Mouse (Mus musculus): ENCODE data around the gene Vwa7. TPM values are rescaled to one million over a fixed set of nuclear protein-coding genes. Genes with fewer than 3 reads are reported as not detected.

Gene Vwa7
- total RNA-seq, 1 experiment, result 0.31 TPM

- in situ Hi-C loops (cut with MboI; ENCODE audit: low sequenced_read_pairs in 2 of 2, unreplicated experiment in 2 of 2), result no loop called here
- peak within 1 kb of the TSS; percentile 63 to 64 for H3K4me3 ChIP-seq (ENCODE audit: insufficient read depth in 1 of 2, low read depth in 1 of 2, low read length in 2 of 2, poor library complexity in 1 of 2, severe bottlenecking in 1 of 2)
- TF ChIP-seq MAFK (IDR thresholded peaks at IDR 0.05; ENCODE audit: insufficient read depth, low read depth, low read length), result no peak
- no peak for TF ChIP-seq ZC3H11A (IDR thresholded peaks at IDR 0.05; ENCODE audit: borderline replicate concordance, low read depth, low read length)
- TF ChIP-seq HCFC1 (IDR thresholded peaks at IDR 0.05; ENCODE audit: borderline replicate concordance, insufficient read depth, low read length), result no peak
- no peak for TF ChIP-seq ZNF384 (IDR thresholded peaks at IDR 0.05; ENCODE audit: low read depth, low read length)
- TF ChIP-seq CHD2 (IDR thresholded peaks at IDR 0.05; ENCODE audit: low read depth, low read length), result no peak
- H3K9ac ChIP-seq (ENCODE audit: insufficient read depth, low read depth, low read length, poor library complexity, severe bottlenecking), result peak within 1 kb of the TSS; percentile 67
- no peaks in the 10 kb centered on the region for H3K9me3 ChIP-seq (ENCODE audit: control insufficient read depth, insufficient read depth, low read depth, low read length)
- H3K4me1 ChIP-seq (ENCODE audit: control insufficient read depth in 2 of 2, insufficient read depth in 2 of 2, low read length in 2 of 2, poor library complexity in 1 of 2), result peaks cover 6 to 32% of the 10 kb centered on the region in 2 experiments
- peaks cover 8% of the 10 kb centered on the region; the same call in 1 of the 2 replicates for H3K36me3 ChIP-seq (ENCODE audit: control insufficient read depth, insufficient read depth, low read length, poor library complexity, severe bottlenecking)
- H3K27ac ChIP-seq (ENCODE audit: insufficient read depth, low read depth, low read length, poor library complexity, severe bottlenecking), result peak within 1 kb of the TSS; percentile 85
- peak; percentile 77 for DNase-seq (ENCODE audit: low read depth, low spot score)
Measured at GRCm38 (mm10) chr17:35064951-35065947, 48.9 kb downstream of the Vwa7 start, which contains the start of gene Ly6g6c. Ly6g6c (plus strand) TSS chr17:35065388.

DNA sequence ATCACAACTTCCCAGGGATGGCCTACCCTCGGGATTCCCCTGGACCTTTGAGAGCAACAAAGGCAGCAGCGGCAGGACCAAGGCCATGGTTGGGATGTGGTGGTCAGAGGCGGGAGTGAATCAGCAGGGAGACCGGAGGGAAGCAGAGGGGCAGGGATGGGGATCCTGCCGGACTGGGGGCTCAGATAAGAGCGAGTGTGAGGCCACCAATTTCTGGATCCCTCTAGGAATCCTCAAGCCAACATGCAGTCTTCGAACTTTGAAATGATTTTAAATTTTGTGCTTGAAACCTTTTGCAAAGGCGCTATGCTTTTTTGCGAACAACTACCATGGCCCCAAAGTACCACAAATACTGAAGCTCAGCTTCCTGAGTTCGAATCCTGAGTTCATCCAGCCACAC, 49.7 kb downstream of the Vwa7 start, which contains the start of gene Mpig6b:
TSS of gene Mpig6b (minus strand) at position 101 of the 400 bp plus-strand sequence.
- DNase-seq (ENCODE audit: low read depth, low spot score), result no peak
- H3K4me1 ChIP-seq (ENCODE audit: control insufficient read depth in 2 of 2, insufficient read depth in 2 of 2, low read length in 2 of 2, poor library complexity in 1 of 2), result peaks cover 6 to 30% of the 10 kb centered on the region in 2 experiments
- H3K9me3 ChIP-seq (ENCODE audit: control insufficient read depth, insufficient read depth, low read depth, low read length), result no peaks in the 10 kb centered on the region
- peaks cover 4% of the 10 kb centered on the region; the same call in 1 of the 2 replicates for H3K36me3 ChIP-seq (ENCODE audit: control insufficient read depth, insufficient read depth, low read length, poor library complexity, severe bottlenecking)
- H3K9ac ChIP-seq (ENCODE audit: insufficient read depth, low read depth, low read length, poor library complexity, severe bottlenecking), result peak within 1 kb of the TSS; percentile 67
- peak within 1 kb of the TSS; percentile 63 to 64 for H3K4me3 ChIP-seq (ENCODE audit: insufficient read depth in 1 of 2, low read depth in 1 of 2, low read length in 2 of 2, poor library complexity in 1 of 2, severe bottlenecking in 1 of 2)
- in situ Hi-C loops (cut with MboI; ENCODE audit: low sequenced_read_pairs in 2 of 2, unreplicated experiment in 2 of 2), result no loop called here
- no peak for TF ChIP-seq CHD2 (IDR thresholded peaks at IDR 0.05; ENCODE audit: low read depth, low read length)
- no peak for TF ChIP-seq ZNF384 (IDR thresholded peaks at IDR 0.05; ENCODE audit: low read depth, low read length)
- no peak for TF ChIP-seq HCFC1 (IDR thresholded peaks at IDR 0.05; ENCODE audit: borderline replicate concordance, insufficient read depth, low read length)
- TF ChIP-seq MAFK (IDR thresholded peaks at IDR 0.05; ENCODE audit: insufficient read depth, low read depth, low read length), result no peak
- TF ChIP-seq ZC3H11A (IDR thresholded peaks at IDR 0.05; ENCODE audit: borderline replicate concordance, low read depth, low read length), result no peak
- H3K27ac ChIP-seq (ENCODE audit: insufficient read depth, low read depth, low read length, poor library complexity, severe bottlenecking), result peak within 1 kb of the TSS; percentile 85

GRCm38 (mm10) chr17:35068213-35068914, 52.0 kb downstream of the Vwa7 start:
- no peaks in the 10 kb centered on the region for H3K9me3 ChIP-seq (ENCODE audit: control insufficient read depth, insufficient read depth, low read depth, low read length)
- no peak overlapping the region for H3K27ac ChIP-seq (ENCODE audit: insufficient read depth, low read depth, low read length, poor library complexity, severe bottlenecking)
- H3K9ac ChIP-seq (ENCODE audit: insufficient read depth, low read depth, low read length, poor library complexity, severe bottlenecking), result no peak overlapping the region
- no peak for TF ChIP-seq MAFK (IDR thresholded peaks at IDR 0.05; ENCODE audit: insufficient read depth, low read depth, low read length)
- no peak for TF ChIP-seq ZC3H11A (IDR thresholded peaks at IDR 0.05; ENCODE audit: borderline replicate concordance, low read depth, low read length)
- no peak for TF ChIP-seq HCFC1 (IDR thresholded peaks at IDR 0.05; ENCODE audit: borderline replicate concordance, insufficient read depth, low read length)
- TF ChIP-seq CHD2 (IDR thresholded peaks at IDR 0.05; ENCODE audit: low read depth, low read length), result no peak
- TF ChIP-seq ZNF384 (IDR thresholded peaks at IDR 0.05; ENCODE audit: low read depth, low read length), result no peak
- in situ Hi-C loops (cut with MboI; ENCODE audit: low sequenced_read_pairs in 2 of 2, unreplicated experiment in 2 of 2), result no loop called here
- H3K36me3 ChIP-seq (ENCODE audit: control insufficient read depth, insufficient read depth, low read length, poor library complexity, severe bottlenecking), result no peaks in the 10 kb centered on the region
- H3K4me3 ChIP-seq (ENCODE audit: insufficient read depth in 1 of 2, low read depth in 1 of 2, low read length in 2 of 2, poor library complexity in 1 of 2, severe bottlenecking in 1 of 2), result no peak overlapping the region
- no peak for DNase-seq (ENCODE audit: low read depth, low spot score)
- peaks cover 8 to 23% of the 10 kb centered on the region in 2 experiments; a peak in 3 of 4 replicates for H3K4me1 ChIP-seq (ENCODE audit: control insufficient read depth in 2 of 2, insufficient read depth in 2 of 2, low read length in 2 of 2, poor library complexity in 1 of 2)

GRCm38 (mm10) chr17:35070556-35071229, 54.3 kb downstream of the Vwa7 start:
- no peaks in the 10 kb centered on the region for H3K9me3 ChIP-seq (ENCODE audit: control insufficient read depth, insufficient read depth, low read depth, low read length)
- H3K4me3 ChIP-seq (ENCODE audit: insufficient read depth in 1 of 2, low read depth in 1 of 2, low read length in 2 of 2, poor library complexity in 1 of 2, severe bottlenecking in 1 of 2), result no peak overlapping the region
- H3K36me3 ChIP-seq (ENCODE audit: control insufficient read depth, insufficient read depth, low read length, poor library complexity, severe bottlenecking), result no peaks in the 10 kb centered on the region
- H3K4me1 ChIP-seq (ENCODE audit: control insufficient read depth in 2 of 2, insufficient read depth in 2 of 2, low read length in 2 of 2, poor library complexity in 1 of 2), result peaks cover 9 to 16% of the 10 kb centered on the region in 2 experiments; a peak in 3 of 4 replicates
- in situ Hi-C loops (cut with MboI; ENCODE audit: low sequenced_read_pairs in 2 of 2, unreplicated experiment in 2 of 2), result no loop called here
- TF ChIP-seq ZC3H11A (IDR thresholded peaks at IDR 0.05; ENCODE audit: borderline replicate concordance, low read depth, low read length) (no peak), CHD2 (IDR thresholded peaks at IDR 0.05; ENCODE audit: low read depth, low read length) (no peak), ZNF384 (IDR thresholded peaks at IDR 0.05; ENCODE audit: low read depth, low read length) (no peak), HCFC1 (IDR thresholded peaks at IDR 0.05; ENCODE audit: borderline replicate concordance, insufficient read depth, low read length) (no peak), MAFK (IDR thresholded peaks at IDR 0.05; ENCODE audit: insufficient read depth, low read depth, low read length) (no peak)
- H3K9ac ChIP-seq (ENCODE audit: insufficient read depth, low read depth, low read length, poor library complexity, severe bottlenecking), result no peak overlapping the region
- DNase-seq (ENCODE audit: low read depth, low spot score), result no peak
- no peak overlapping the region for H3K27ac ChIP-seq (ENCODE audit: insufficient read depth, low read depth, low read length, poor library complexity, severe bottlenecking)

All from ES-E14 (cell line).